Mouse (Mus musculus) kidney, postnatal 0 days (tissue): ENCODE results near the gene Mpdz. TPM values are rescaled to one million over a fixed set of nuclear protein-coding genes. Genes with fewer than 3 reads are reported as not detected.
A peak's percentile ranks its signal among the peaks of the same experiment; 100 is the strongest.

Experiments used
- ATAC-seq: fragments of 200-750 bp; cut with Nextera tagmentation; replicated peaks from 2 replicates; pipeline ENCODE4 v1.8.0; 2017; ENCODE audit warnings: low read depth, moderate number of reproducible peaks, moderate TSS enrichment, moderate library complexity; ENCODE audit not compliant: low FRiP score
- DNase-seq: peaks from one replicate; pipeline ENCODE4 v3.0.0-alpha.2; 2016; ENCODE audit warnings: low spot score
- H3K27ac ChIP-seq: fragments of 300-500 bp; sonication (generic); 2 replicates; pipeline ENCODE4 v1.5.1; 2014; ENCODE audit warnings: mild to moderate bottlenecking
- H3K27me3 ChIP-seq: fragments of 300-500 bp; sonication (generic); 2 replicates; pipeline ENCODE4 v1.6.1; 2014; ENCODE audit warnings: low read length, mixed read lengths; ENCODE audit not compliant: insufficient read depth
- H3K36me3 ChIP-seq: fragments of 300-500 bp; sonication (generic); 2 replicates; pipeline ENCODE4 v1.6.1; 2014; ENCODE audit warnings: low read length, mixed read lengths; ENCODE audit not compliant: insufficient read depth
- H3K4me1 ChIP-seq: fragments of 300-500 bp; sonication (generic); replicated peaks from 2 replicates; pipeline ENCODE4 v1.6.1; 2014; ENCODE audit warnings: antibody characterized with exemption, low read length, mixed read lengths; ENCODE audit not compliant: insufficient read depth
- H3K4me2 ChIP-seq: fragments of 300-500 bp; sonication (generic); 2 replicates; pipeline ENCODE4 v1.6.1; 2014; ENCODE audit warnings: mild to moderate bottlenecking, low read length, moderate library complexity, mixed read lengths
- H3K4me3 ChIP-seq: fragments of 300-500 bp; sonication (generic); replicated peaks from 2 replicates; pipeline ENCODE4 v1.5.1; 2014; ENCODE audit warnings: low read depth, low read length
- H3K9ac ChIP-seq: fragments of 300-500 bp; sonication (generic); 2 replicates; pipeline ENCODE4 v1.6.1; 2014; ENCODE audit warnings: low read depth, low read length
- H3K9me3 ChIP-seq: fragments of 300-500 bp; sonication (generic); replicated peaks from 2 replicates; pipeline ENCODE4 v1.6.1; 2016; ENCODE audit warnings: low read length, inconsistent platforms, mixed read lengths
- CTCF ChIP-seq: IDR thresholded peaks from 2 replicates; pipeline ENCODE4 v1.5.1; 2016; ENCODE audit warnings: antibody characterized with exemption, low read depth, mild to moderate bottlenecking, moderate library complexity
- WGBS: fragments of 180-500 bp; shearing (Covaris S2); extraction: QIAGEN DNeasy Blood & Tissue Kit; methylation state at CpG from one replicate; pipeline ENCODE4 v1.1.7; 2014; 5-methylcytosine and 5-hydroxymethylcytosine counted together
- polyA plus RNA-seq: library from polyadenylated mRNA; unstranded; fragments of >200 nt; fragmentation: Nextera tagmentation; extraction: Ambion mirVana; gene quantifications from 2 replicates; pipeline ENCODE4 v1.2.1, GENCODE M21; 2015

Gene Mpdz
- polyA plus RNA-seq, 1 experiment from 2014 or later, result 16.1 TPM

GRCm38 (mm10) chr4:81302056-81302455 lies 140.6 kb downstream of the Mpdz start:
- WGBS, result 79% methylated on average over 3 of the region's 3 CpGs
- Histone ChIP-seq H3K36me3 (peaks cover 3% of the 10 kb centered on the region; the same call in 1 of the 2 replicates), H3K4me1 (no peaks in the 10 kb centered on the region), H3K4me2 (no peak overlapping the region), H3K27me3 (no peaks in the 10 kb centered on the region), H3K4me3 (no peak overlapping the region), H3K9ac (no peak overlapping the region), H3K27ac (no peak overlapping the region), H3K9me3 (no peaks in the 10 kb centered on the region)
- DNase-seq (no peak), ATAC-seq (no peak)
- no peak for TF ChIP-seq CTCF

DNA sequence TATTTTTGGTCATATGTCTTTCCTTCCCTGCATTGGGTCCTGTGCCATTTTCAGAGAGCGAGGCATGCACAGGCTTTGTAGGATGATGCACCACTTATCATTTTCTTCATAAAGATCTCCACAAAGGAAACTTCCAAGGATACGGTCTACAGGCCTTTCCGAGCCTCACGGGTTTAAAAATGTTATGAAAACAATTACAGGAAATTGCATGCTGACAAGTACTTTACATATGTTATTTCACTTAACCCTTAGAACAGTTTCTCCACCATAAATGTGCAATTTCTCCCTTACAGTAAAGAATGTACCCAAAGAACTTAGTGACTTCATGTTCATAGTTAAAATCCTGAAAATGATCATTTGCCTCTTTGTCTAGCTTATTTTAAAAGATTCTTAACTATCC lies 144.2 kb downstream of the Mpdz start:
- Histone ChIP-seq H3K4me2 (no peak overlapping the region), H3K27me3 (no peaks in the 10 kb centered on the region), H3K4me1 (no peaks in the 10 kb centered on the region), H3K27ac (0 out of 2 replicates have a peak overlapping the region, but pooled peaks have one; percentile 13), H3K36me3 (peaks cover 12% of the 10 kb centered on the region; the same call in 1 of the 2 replicates), H3K9me3 (no peaks in the 10 kb centered on the region), H3K9ac (no peak overlapping the region), H3K4me3 (no peak overlapping the region)
- 54% methylated on average over 4 of the region's 4 CpGs for WGBS
- DNase-seq, result peak; percentile 60
- no peak for ATAC-seq
- TF ChIP-seq CTCF, result no peak

DNA sequence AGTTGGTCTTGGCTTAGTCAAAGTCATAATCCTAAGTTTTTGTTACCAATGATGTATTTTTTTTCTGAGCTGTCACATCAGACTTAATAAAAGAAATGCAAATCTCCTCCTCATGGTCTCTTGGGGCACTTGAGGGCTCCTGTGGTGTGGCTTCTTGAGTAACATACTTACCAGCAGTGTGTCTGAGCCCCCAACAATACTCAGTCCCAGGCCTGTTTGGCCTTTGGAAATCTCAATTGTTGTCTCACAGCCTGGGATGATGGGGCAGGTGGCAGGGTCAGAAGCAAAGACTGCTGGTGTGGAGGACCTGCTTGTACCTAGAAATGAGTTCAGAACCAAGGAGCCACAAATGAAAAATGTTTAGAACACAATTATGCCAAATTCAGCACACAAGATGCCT lies 149.3 kb downstream of the Mpdz start:
- no peak for DNase-seq
- no peaks in the 10 kb centered on the region for H3K4me1 ChIP-seq
- no peak overlapping the region for H3K27ac ChIP-seq
- ATAC-seq, result no peak
- no peaks in the 10 kb centered on the region for H3K9me3 ChIP-seq
- H3K4me3 ChIP-seq, result no peak overlapping the region
- H3K4me2 ChIP-seq, result no peak overlapping the region
- TF ChIP-seq CTCF, result no peak
- H3K27me3 ChIP-seq, result no peaks in the 10 kb centered on the region
- no peak overlapping the region for H3K9ac ChIP-seq
- peaks cover 9% of the 10 kb centered on the region; the same call in 1 of the 2 replicates for H3K36me3 ChIP-seq

DNA sequence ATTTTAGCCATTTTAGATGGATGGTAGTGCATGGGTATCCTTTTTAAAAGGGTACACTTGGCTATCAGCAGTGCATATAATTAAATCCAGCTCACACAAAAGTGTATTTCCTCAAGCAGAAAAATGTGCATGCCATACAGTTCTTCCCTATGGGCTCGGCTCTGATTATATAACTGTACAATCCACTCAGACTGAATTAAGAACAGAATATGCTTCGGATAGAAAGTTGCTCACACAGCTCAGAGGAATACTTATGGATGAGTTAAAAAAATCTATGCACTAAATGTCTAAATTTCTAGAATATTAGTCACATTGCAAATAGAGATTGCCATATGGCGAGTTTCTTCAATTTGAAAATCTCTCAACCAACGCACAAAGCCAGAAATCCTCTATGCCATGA lies 157.1 kb downstream of the Mpdz start:
- peaks cover 21% of the 10 kb centered on the region for H3K36me3 ChIP-seq
- no peak overlapping the region for H3K4me2 ChIP-seq
- no peak overlapping the region for H3K9ac ChIP-seq
- H3K4me3 ChIP-seq, result no peak overlapping the region
- WGBS, result 92% methylated on average over 4 of the region's 4 CpGs
- H3K27me3 ChIP-seq, result no peaks in the 10 kb centered on the region
- DNase-seq (no peak), ATAC-seq (no peak)
- H3K27ac ChIP-seq, result no peak overlapping the region
- no peaks in the 10 kb centered on the region for H3K9me3 ChIP-seq
- TF ChIP-seq CTCF, result no peak
- H3K4me1 ChIP-seq, result no peaks in the 10 kb centered on the region

- 91% methylated on average over 3 of the region's 3 CpGs for WGBS
- no peak for ATAC-seq
- Histone ChIP-seq H3K27me3 (no peaks in the 10 kb centered on the region), H3K4me3 (no peak overlapping the region), H3K4me1 (no peaks in the 10 kb centered on the region), H3K9me3 (no peaks in the 10 kb centered on the region), H3K27ac (no peak overlapping the region), H3K9ac (no peak overlapping the region), H3K36me3 (peaks cover 21% of the 10 kb centered on the region), H3K4me2 (no peak overlapping the region)
- TF ChIP-seq CTCF, result no peak
- DNase-seq, result no peak
Observed at GRCm38 (mm10) chr4:81283611-81284010, 159.0 kb downstream of the Mpdz start.

DNA sequence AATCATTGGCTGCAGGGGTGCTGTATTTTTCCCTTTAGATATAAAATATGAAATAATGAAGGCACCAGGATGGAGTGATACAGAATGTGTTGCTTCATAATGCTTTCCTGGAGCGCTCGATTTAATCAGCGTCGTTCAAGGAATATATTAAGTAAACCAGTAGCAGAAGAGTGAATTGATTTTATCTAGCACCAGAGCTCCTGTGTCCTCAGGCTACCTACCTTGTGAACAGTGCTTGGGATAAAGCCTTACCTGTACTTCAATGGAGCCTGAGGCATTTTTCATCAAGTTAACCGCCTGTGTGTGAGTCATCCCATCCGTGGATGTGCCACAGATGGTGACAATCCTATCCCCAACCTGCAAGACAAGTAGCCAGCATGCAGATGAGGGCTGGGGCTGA lies 159.5 kb downstream of the Mpdz start:
- 86% methylated on average over 6 of the region's 6 CpGs for WGBS
- H3K36me3 ChIP-seq, result peaks cover 21% of the 10 kb centered on the region
- no peak overlapping the region for H3K27ac ChIP-seq
- H3K9ac ChIP-seq, result no peak overlapping the region
- no peak for ATAC-seq
- no peak overlapping the region for H3K4me3 ChIP-seq
- TF ChIP-seq CTCF, result no peak
- DNase-seq, result no peak
- H3K4me1 ChIP-seq, result no peaks in the 10 kb centered on the region
- H3K9me3 ChIP-seq, result no peaks in the 10 kb centered on the region
- H3K27me3 ChIP-seq, result no peaks in the 10 kb centered on the region
- no peak overlapping the region for H3K4me2 ChIP-seq

DNA sequence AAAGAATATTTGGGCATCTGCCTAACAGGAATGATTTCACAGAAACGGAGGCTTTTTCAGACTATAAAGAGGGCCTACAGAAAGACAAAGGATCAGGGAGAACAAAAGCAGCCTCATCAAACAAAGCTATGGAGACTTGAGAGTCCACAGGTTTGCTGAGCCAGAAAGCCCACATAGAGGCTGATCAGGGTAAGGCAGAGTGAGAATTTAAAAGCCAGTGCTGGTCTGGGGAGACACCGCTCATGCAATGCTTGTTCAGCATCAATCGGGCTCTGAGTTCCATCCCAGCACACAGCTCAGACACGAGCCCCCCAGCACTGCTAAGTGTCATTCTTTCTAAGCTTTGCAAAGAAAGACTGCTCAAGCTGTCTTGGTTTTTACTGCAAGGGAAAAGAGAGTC lies 162.5 kb downstream of the Mpdz start:
- no peak for TF ChIP-seq CTCF
- H3K27ac ChIP-seq, result no peak overlapping the region
- peaks cover 9% of the 10 kb centered on the region; the same call in 1 of the 2 replicates for H3K36me3 ChIP-seq
- H3K4me1 ChIP-seq, result peaks cover 4% of the 10 kb centered on the region; the same call in 1 of the 2 replicates
- H3K9ac ChIP-seq, result no peak overlapping the region
- 93% methylated on average over 4 of the region's 4 CpGs for WGBS
- no peaks in the 10 kb centered on the region for H3K27me3 ChIP-seq
- no peaks in the 10 kb centered on the region for H3K9me3 ChIP-seq
- H3K4me2 ChIP-seq, result no peak overlapping the region
- DNase-seq (no peak), ATAC-seq (no peak)
- no peak overlapping the region for H3K4me3 ChIP-seq
